Mouse (Mus musculus) liver, embryonic 14.5 days (tissue): ENCODE results near the gene Hnrnpll.

Source experiments
- CTCF ChIP-seq: IDR thresholded peaks from 2 replicates; pipeline ENCODE4 v1.5.1; 2016; ENCODE audit warnings: antibody characterized with exemption, low read depth, control low read depth
- EP300 ChIP-seq: IDR thresholded peaks from 2 replicates; pipeline ENCODE4 v1.6.1; 2016; ENCODE audit warnings: antibody characterized with exemption, low read depth

DNA sequence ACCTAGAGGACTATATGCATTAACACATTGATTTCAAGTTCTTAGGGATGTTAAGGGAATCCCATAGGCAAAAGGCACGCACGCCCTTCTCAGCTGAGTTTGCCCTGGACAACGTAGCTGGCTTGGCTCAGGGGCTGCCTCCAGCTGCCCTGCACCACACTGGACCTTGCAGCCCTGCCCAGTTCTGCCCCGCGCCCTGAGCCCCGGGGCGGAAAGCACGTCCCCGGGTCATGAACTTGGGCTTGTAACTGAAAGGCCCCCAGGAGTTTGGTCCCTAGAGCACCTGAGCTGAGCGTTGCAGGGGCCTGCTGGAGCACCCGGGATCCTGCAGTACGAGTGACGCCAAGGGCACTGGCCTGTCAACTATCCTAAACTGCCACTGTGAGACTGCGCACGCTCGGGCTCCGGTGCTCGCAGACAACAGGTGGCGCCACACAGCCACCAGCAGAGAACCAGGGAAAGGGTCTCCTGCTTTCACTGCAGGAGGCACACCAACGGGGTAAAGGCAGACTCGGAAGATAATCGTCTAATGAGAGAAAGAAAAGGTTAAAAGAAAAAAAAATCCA lies 43.1 kb downstream of the Hnrnpll start:
- peak; percentile 77 for TF ChIP-seq CTCF
- no peak for TF ChIP-seq EP300
